7 mouse cellular contexts compared by ENCODE assay signal in the genomic region with DNA sequence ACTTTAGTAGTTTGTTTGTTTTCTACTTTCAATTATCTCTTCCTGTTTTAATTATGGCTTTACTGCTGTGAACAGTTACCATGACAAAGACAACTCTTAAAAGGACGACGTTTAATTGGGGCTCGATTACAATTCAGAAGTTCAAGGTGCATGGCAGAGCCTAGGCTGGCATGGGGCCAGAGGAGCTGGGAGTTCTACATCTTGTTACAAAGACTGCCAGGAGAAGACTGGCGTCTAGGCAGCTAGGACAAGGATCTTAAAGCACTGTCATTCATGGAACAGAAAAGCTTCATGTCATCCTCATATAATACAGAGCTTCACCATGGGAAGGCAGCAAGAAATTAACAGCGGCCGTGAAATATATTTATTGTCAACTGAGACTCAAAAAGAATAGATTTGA.
DNase-seq lines count a peak whose midpoint lies in the region; ATAC-seq lines count a peak whose summit lies in the region.

No protein-coding gene starts in this region.

- no peak overlapping the region for H3K27ac ChIP-seq in forebrain, embryonic 10.5 days
- H3K27ac ChIP-seq in hindbrain, embryonic 12.5 days, result peak overlapping the region; percentile 35; the same call in 1 of the 2 replicates
- H3K27ac ChIP-seq in stomach, embryonic 16.5 days (ENCODE audit: low read length), result no peak overlapping the region

- ATAC-seq in hindbrain, embryonic 12.5 days (ENCODE audit: low FRiP score), result peak; percentile 23
- no peak for ATAC-seq in stomach, embryonic 16.5 days (ENCODE audit: insufficient read depth, low FRiP score)

- peaks cover 30% of the 10 kb centered on the region for H3K9me3 ChIP-seq in forebrain, embryonic 10.5 days
- peaks cover 13% of the 10 kb centered on the region for H3K9me3 ChIP-seq in hindbrain, embryonic 12.5 days (replicated peaks)
- H3K9me3 ChIP-seq in stomach, embryonic 16.5 days (replicated peaks; ENCODE audit: control insufficient read depth, low read length), result peaks cover 11% of the 10 kb centered on the region; the same call in 1 of the 2 replicates

- H3K27me3 ChIP-seq in forebrain, embryonic 10.5 days (ENCODE audit: poor library complexity, severe bottlenecking), result no peaks in the 10 kb centered on the region
- no peaks in the 10 kb centered on the region for H3K27me3 ChIP-seq in hindbrain, embryonic 12.5 days
- no peaks in the 10 kb centered on the region for H3K27me3 ChIP-seq in stomach, embryonic 16.5 days (ENCODE audit: control insufficient read depth, insufficient read depth, low read length)

- DNase-seq in ES-CJ7 (ENCODE audit: low read depth, low spot score), result peak; percentile 69
- peak; percentile 39 for DNase-seq in adrenal gland, adult 18-20 months (ENCODE audit: low spot score in 2 of 2)
- DNase-seq in forebrain, embryonic 10.5 days (ENCODE audit: extremely low spot score, low spot score), result no peak
- peak; percentile 22 to 41 for DNase-seq in layer of hippocampus, postnatal 14 days (ENCODE audit: low spot score in 2 of 2)
- peak; percentile 20 for DNase-seq in lung, postnatal 36 days

- no peak overlapping the region; the same call in 1 of the 2 replicates for H3K9ac ChIP-seq in hindbrain, embryonic 12.5 days
- H3K9ac ChIP-seq in stomach, embryonic 16.5 days (ENCODE audit: low read length), result no peak overlapping the region; the same call in 1 of the 2 replicates

- H3K4me3 ChIP-seq in forebrain, embryonic 10.5 days, result peak overlapping the region; percentile 64
- peak overlapping the region; percentile 62 for H3K4me3 ChIP-seq in hindbrain, embryonic 12.5 days
- peak overlapping the region; percentile 57; the same call in 1 of the 2 replicates for H3K4me3 ChIP-seq in stomach, embryonic 16.5 days (replicated peaks; ENCODE audit: low read length)

- H3K4me1 ChIP-seq in forebrain, embryonic 10.5 days, result peaks cover 3% of the 10 kb centered on the region; the same call in 1 of the 2 replicates
- H3K4me1 ChIP-seq in hindbrain, embryonic 12.5 days, result no peaks in the 10 kb centered on the region
- H3K4me1 ChIP-seq in stomach, embryonic 16.5 days (ENCODE audit: control insufficient read depth, insufficient read depth, low read length), result no peaks in the 10 kb centered on the region

- peak overlapping the region; percentile 44 for H3K4me2 ChIP-seq in hindbrain, embryonic 12.5 days (replicated peaks)
- H3K4me2 ChIP-seq in stomach, embryonic 16.5 days (ENCODE audit: low read depth, low read length), result peak overlapping the region; percentile 48

- WGBS in forebrain, embryonic 10.5 days, result 59% methylated on average over 6 of the region's 6 CpGs
- WGBS in hindbrain, embryonic 12.5 days, result 46% methylated on average over 6 of the region's 6 CpGs
- 47% methylated on average over 6 of the region's 6 CpGs for WGBS in stomach, embryonic 16.5 days

- H3K36me3 ChIP-seq in forebrain, embryonic 10.5 days (replicated peaks), result peaks cover 28% of the 10 kb centered on the region
- peaks cover 10% of the 10 kb centered on the region for H3K36me3 ChIP-seq in hindbrain, embryonic 12.5 days
- H3K36me3 ChIP-seq in stomach, embryonic 16.5 days (ENCODE audit: control insufficient read depth, insufficient read depth, low read length), result peaks cover 10% of the 10 kb centered on the region
